Mouse (Mus musculus) thymus, postnatal 25 days (tissue): Measurements from ENCODE around the gene Lims1.

Experiments
- DNase-seq: peaks from one replicate; pipeline ENCODE4 v3.0.0; 2022

Gene Lims1

DNA sequence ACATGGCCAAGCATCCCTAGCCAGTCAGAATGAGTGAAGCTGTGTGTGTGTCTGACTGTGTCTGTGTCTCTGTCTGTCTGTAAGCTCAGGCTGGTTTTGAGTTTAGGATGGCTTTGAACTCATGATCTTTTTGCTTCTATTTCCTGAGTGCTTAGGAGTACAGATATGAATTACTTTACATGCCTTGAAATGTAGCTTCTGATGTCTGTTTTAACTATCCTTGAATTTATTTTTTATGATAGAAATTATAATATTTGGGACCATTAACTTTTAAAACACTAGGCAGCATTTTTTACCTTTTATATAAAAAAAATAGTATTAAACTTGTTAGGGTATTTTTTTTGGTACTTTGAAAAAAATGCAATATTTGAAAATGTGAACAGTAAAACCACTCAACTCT lies 128.3 kb downstream of the Lims1 start:
- DNase-seq: no peak

DNA sequence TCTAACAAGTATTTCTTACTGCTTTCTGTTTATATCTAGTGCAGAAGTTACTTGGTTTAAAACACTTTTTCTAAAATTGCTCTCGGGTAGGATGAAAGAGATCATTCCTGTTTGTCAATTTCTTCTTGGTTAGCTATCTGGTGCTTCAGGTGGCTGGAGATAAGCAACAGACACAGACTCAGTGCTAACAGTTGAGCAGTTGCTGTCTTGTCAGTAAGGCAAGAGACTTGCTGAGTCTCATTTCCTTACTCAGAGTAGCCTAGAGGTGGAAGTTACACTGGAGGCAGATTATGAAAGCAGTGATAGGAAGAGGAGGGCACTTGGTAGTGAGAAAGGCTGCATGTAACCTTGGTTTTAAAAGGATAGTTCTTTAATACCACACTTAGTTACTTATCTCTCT lies 128.9 kb downstream of the Lims1 start:
- no peak for DNase-seq

DNA sequence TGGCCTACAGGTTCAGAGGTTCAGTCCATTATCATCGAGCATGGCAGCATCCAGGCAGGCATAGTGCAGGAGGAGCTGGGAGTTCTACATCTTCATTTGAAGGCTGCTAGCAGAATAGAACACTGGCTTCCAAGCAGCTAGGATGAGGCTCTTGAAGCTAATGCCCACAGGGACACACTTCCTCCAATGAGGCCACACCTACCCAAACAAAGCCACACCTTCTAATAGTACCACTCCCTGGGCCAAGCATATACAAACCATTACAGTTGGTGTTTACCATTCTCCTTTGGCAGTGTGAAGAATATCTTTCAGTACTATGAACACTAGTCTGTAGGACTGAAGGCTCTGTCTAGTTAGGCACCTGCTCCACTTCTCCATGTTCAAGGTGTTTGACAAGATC lies 136.6 kb downstream of the Lims1 start:
- DNase-seq: no peak
